Mouse (Mus musculus) embryonic facial prominence, embryonic 11.5 days (tissue): ENCODE data around the gene Pou3f1. TPM values are rescaled to one million over a fixed set of nuclear protein-coding genes. Genes with fewer than 3 reads are reported as not detected.
A peak's percentile ranks its signal among the peaks of the same experiment; 100 is the strongest.

Experiments used
- ATAC-seq: fragments of 200-750 bp; cut with Nextera tagmentation; replicated peaks from 2 replicates; pipeline ENCODE4 v1.8.0; 2017; ENCODE audit warnings: low read depth; ENCODE audit not compliant: insufficient number of reproducible peaks, low FRiP score, low TSS enrichment
- DNase-seq: peaks from one replicate; pipeline ENCODE4 v3.0.0-alpha.2; 2015; ENCODE audit warnings: low spot score
- H3K27ac ChIP-seq: fragments of 300-500 bp; sonication (generic); replicated peaks from 2 replicates; pipeline ENCODE4 v1.5.1; 2014; ENCODE audit warnings: mild to moderate bottlenecking, low read depth, low read length, control low read depth
- H3K27me3 ChIP-seq: fragments of 300-500 bp; sonication (generic); 2 replicates; pipeline ENCODE4 v1.6.1; 2014; ENCODE audit warnings: mild to moderate bottlenecking, low read length, moderate library complexity, mixed read lengths; ENCODE audit not compliant: control insufficient read depth, insufficient read depth
- H3K36me3 ChIP-seq: fragments of 300-500 bp; sonication (generic); replicated peaks from 2 replicates; pipeline ENCODE4 v1.6.1; 2014; ENCODE audit warnings: low read depth, mild to moderate bottlenecking, low read length, moderate library complexity, mixed read lengths; ENCODE audit not compliant: control insufficient read depth, insufficient read depth
- H3K4me1 ChIP-seq: fragments of 300-500 bp; sonication (generic); 2 replicates; pipeline ENCODE4 v1.6.1; 2014; ENCODE audit warnings: low read length, mixed read lengths; ENCODE audit not compliant: control insufficient read depth, insufficient read depth
- H3K4me2 ChIP-seq: fragments of 300-500 bp; sonication (generic); 2 replicates; pipeline ENCODE4 v1.6.1; 2014; ENCODE audit warnings: low read depth, mild to moderate bottlenecking, control low read depth, low read length, moderate library complexity
- H3K4me3 ChIP-seq: fragments of 300-500 bp; sonication (generic); 2 replicates; pipeline ENCODE4 v1.5.1; 2014; ENCODE audit warnings: low read depth, low read length, control low read depth
- H3K9ac ChIP-seq: fragments of 300-500 bp; sonication (generic); replicated peaks from 2 replicates; pipeline ENCODE4 v1.6.1; 2014; ENCODE audit warnings: mild to moderate bottlenecking, control low read depth, low read length
- H3K9me3 ChIP-seq: fragments of 300-500 bp; sonication (generic); replicated peaks from 2 replicates; pipeline ENCODE4 v1.6.1; 2016; ENCODE audit warnings: mild to moderate bottlenecking, low read length, inconsistent platforms, mixed read lengths; ENCODE audit not compliant: control insufficient read depth
- WGBS: fragments of 180-500 bp; shearing (Covaris S2); extraction: QIAGEN DNeasy Blood & Tissue Kit; methylation state at CpG from one replicate; pipeline ENCODE4 v1.1.7; 2014; 5-methylcytosine and 5-hydroxymethylcytosine counted together
- polyA plus RNA-seq: library from polyadenylated mRNA; unstranded; fragments of >200 nt; fragmentation: Nextera tagmentation; extraction: Ambion mirVana; gene quantifications from 2 replicates; pipeline ENCODE4 v1.2.1, GENCODE M21; 2014

Gene Pou3f1
- polyA plus RNA-seq, 1 experiment from 2014 or later: 3.4 TPM

- H3K9ac ChIP-seq: no peak overlapping the region
- 3% methylated on average over 9 of the region's 9 CpGs for WGBS
- H3K27ac ChIP-seq: no peak overlapping the region
- H3K4me2 ChIP-seq: no peak overlapping the region
- H3K9me3 ChIP-seq: no peaks in the 10 kb centered on the region
- ATAC-seq (no peak), DNase-seq (peak; percentile 81)
- H3K4me3 ChIP-seq: no peak overlapping the region
- H3K4me1 ChIP-seq: no peaks in the 10 kb centered on the region
- no peaks in the 10 kb centered on the region for H3K36me3 ChIP-seq
- H3K27me3 ChIP-seq: no peaks in the 10 kb centered on the region
These were observed 23.3 kb upstream of the Pou3f1 start for GRCm38 (mm10) chr4:124633281-124633680.

- Histone ChIP-seq H3K9me3 (no peaks in the 10 kb centered on the region), H3K27me3 (no peaks in the 10 kb centered on the region), H3K4me2 (no peak overlapping the region), H3K4me3 (no peak overlapping the region), H3K9ac (no peak overlapping the region), H3K36me3 (no peaks in the 10 kb centered on the region), H3K27ac (no peak overlapping the region), H3K4me1 (no peaks in the 10 kb centered on the region)
- no peak for DNase-seq
- 30% methylated on average over 12 of the region's 12 CpGs for WGBS
- no peak for ATAC-seq
These were observed 16.9 kb upstream of the Pou3f1 start for GRCm38 (mm10) chr4:124639715-124640114.

GRCm38 (mm10) chr4:124643859-124644258 is 12.7 kb upstream of the Pou3f1 start:
- Histone ChIP-seq H3K9ac (no peak overlapping the region), H3K27me3 (no peaks in the 10 kb centered on the region), H3K4me1 (peaks cover 4% of the 10 kb centered on the region; the same call in 1 of the 2 replicates), H3K36me3 (no peaks in the 10 kb centered on the region), H3K27ac (no peak overlapping the region), H3K4me3 (no peak overlapping the region), H3K4me2 (no peak overlapping the region), H3K9me3 (no peaks in the 10 kb centered on the region)
- ATAC-seq (no peak), DNase-seq (no peak)
- 84% methylated on average over 9 of the region's 9 CpGs for WGBS

- H3K36me3 ChIP-seq: no peaks in the 10 kb centered on the region
- no peaks in the 10 kb centered on the region for H3K27me3 ChIP-seq
- WGBS: 17% methylated on average over 3 of the region's 3 CpGs
These were observed 11.6 kb upstream of the Pou3f1 start for GRCm38 (mm10) chr4:124644974-124645433.

GRCm38 (mm10) chr4:124646591-124646990 is 10.0 kb upstream of the Pou3f1 start:
- Histone ChIP-seq H3K27ac (peak overlapping the region; percentile 41; the same call in 1 of the 2 replicates), H3K4me3 (no peak overlapping the region), H3K9ac (no peak overlapping the region)

More at GRCm38 (mm10) chr4:124644974-124645433, 11.6 kb upstream of the Pou3f1 start:
- H3K9ac ChIP-seq: no peak overlapping the region
- no peak overlapping the region for H3K4me2 ChIP-seq
- no peak overlapping the region for H3K27ac ChIP-seq
- no peak overlapping the region for H3K4me3 ChIP-seq
- DNase-seq (no peak), ATAC-seq (no peak)
- peaks cover 4% of the 10 kb centered on the region; the same call in 1 of the 2 replicates for H3K4me1 ChIP-seq
- no peaks in the 10 kb centered on the region for H3K9me3 ChIP-seq

GRCm38 (mm10) chr4:124647909-124648308 is 8.7 kb upstream of the Pou3f1 start:
- no peaks in the 10 kb centered on the region for H3K36me3 ChIP-seq
- H3K27me3 ChIP-seq: no peaks in the 10 kb centered on the region
- peaks cover 4% of the 10 kb centered on the region; the same call in 1 of the 2 replicates for H3K4me1 ChIP-seq
- H3K9ac ChIP-seq: no peak overlapping the region
- WGBS: 40% methylated on average over 5 of the region's 5 CpGs
- no peak overlapping the region for H3K27ac ChIP-seq
- no peak overlapping the region for H3K4me2 ChIP-seq
- H3K9me3 ChIP-seq: no peaks in the 10 kb centered on the region
- H3K4me3 ChIP-seq: no peak overlapping the region
- ATAC-seq (no peak), DNase-seq (no peak)

More at GRCm38 (mm10) chr4:124646591-124646990, 10.0 kb upstream of the Pou3f1 start:
- H3K4me2 ChIP-seq: peak overlapping the region; percentile 13
- H3K27me3 ChIP-seq: no peaks in the 10 kb centered on the region
- 13% methylated on average over 8 of the region's 8 CpGs for WGBS
- peak; percentile 26 for DNase-seq
- no peaks in the 10 kb centered on the region for H3K9me3 ChIP-seq
- H3K36me3 ChIP-seq: no peaks in the 10 kb centered on the region
- no peak; the same call in 1 of the 2 replicates for ATAC-seq
- peaks cover 4% of the 10 kb centered on the region; the same call in 1 of the 2 replicates for H3K4me1 ChIP-seq

GRCm38 (mm10) chr4:124652886-124653285 is 3.7 kb upstream of the Pou3f1 start:
- no peak overlapping the region for H3K9ac ChIP-seq
- H3K4me3 ChIP-seq: no peak overlapping the region
- H3K36me3 ChIP-seq: no peaks in the 10 kb centered on the region
- ATAC-seq (no peak), DNase-seq (peak; percentile 57)
- no peak overlapping the region for H3K27ac ChIP-seq
- H3K27me3 ChIP-seq: peaks cover 26% of the 10 kb centered on the region
- H3K4me1 ChIP-seq: no peaks in the 10 kb centered on the region; the same call in 1 of the 2 replicates
- H3K9me3 ChIP-seq: no peaks in the 10 kb centered on the region
- WGBS: 1% methylated on average over 9 of the region's 9 CpGs
- H3K4me2 ChIP-seq: no peak overlapping the region

GRCm38 (mm10) chr4:124656854-124657650 is 445 bp downstream of the Pou3f1 start:
- Histone ChIP-seq H3K4me2 (peak overlapping the region; percentile 99), H3K27me3 (peaks cover 55% of the 10 kb centered on the region), H3K36me3 (no peaks in the 10 kb centered on the region), H3K9ac (peak overlapping the region; percentile 53), H3K4me1 (no peaks in the 10 kb centered on the region; the same call in 1 of the 2 replicates), H3K27ac (no peak overlapping the region), H3K9me3 (no peaks in the 10 kb centered on the region), H3K4me3 (peak overlapping the region; percentile 60)
- DNase-seq (peak; percentile 93), ATAC-seq (peak; percentile 87)
- WGBS: under 1% methylated on average over 65 of the region's 92 CpGs
